In genomic region chr9:61595170-61595967, GRCm38 (mm10) we compare ENCODE assay signal across 10 mouse cellular contexts.
DNase-seq lines count a peak whose midpoint lies in the region; ATAC-seq and TF ChIP-seq lines count a peak whose summit lies in the region.
"Had no signal": no experiment of that assay in that cellular context is flagged by ENCODE, and none has a peak within 500 bp of the region (broad histone marks: within the 10 kb centered on the region; RNA-seq: fewer than 3 reads in every experiment).

No protein-coding gene starts in this region.

- H3K36me3 ChIP-seq in kidney, adult 2 months (ENCODE audit: control insufficient read depth, insufficient read depth, low read length), result no peaks in the 10 kb centered on the region
- no peaks in the 10 kb centered on the region for H3K36me3 ChIP-seq in kidney, embryonic 16.5 days (ENCODE audit: insufficient read depth, low read length)
- no peaks in the 10 kb centered on the region for H3K36me3 ChIP-seq in intestine, embryonic 16.5 days (ENCODE audit: control insufficient read depth, insufficient read depth, low read length)
- H3K36me3 ChIP-seq: heart, embryonic 13.5 days had no signal

- no peak for TF ChIP-seq POLR2A in kidney, adult 2 months (IDR thresholded peaks at IDR 0.05; ENCODE audit: low read depth, low read length)

- no peak overlapping the region for H3K9ac ChIP-seq in kidney, embryonic 16.5 days (replicated peaks; ENCODE audit: low read length)
- H3K9ac ChIP-seq in intestine, embryonic 16.5 days (ENCODE audit: low read depth, low read length), result no peak overlapping the region
- H3K9ac ChIP-seq: forebrain, embryonic 13.5 days; heart, embryonic 13.5 days had no signal

- intact Hi-C loops in left cerebral cortex, postnatal 36 days (cut with DNase I), result no loop called here

- H3K27ac ChIP-seq in kidney, adult 2 months (ENCODE audit: insufficient read depth, low read depth, low read length), result no peak overlapping the region
- no peak overlapping the region for H3K27ac ChIP-seq in kidney, embryonic 16.5 days (ENCODE audit: low read length)
- H3K27ac ChIP-seq in intestine, embryonic 16.5 days (ENCODE audit: low read length), result no peak overlapping the region
- H3K27ac ChIP-seq: forebrain, embryonic 13.5 days; heart, embryonic 13.5 days had no signal

- TF ChIP-seq CTCF in kidney, adult 2 months (conservative IDR thresholded peaks at IDR 0.05; ENCODE audit: insufficient read depth, insufficient read length, low read depth, low read length), result no peak

- H3K4me2 ChIP-seq in kidney, embryonic 16.5 days (replicated peaks; ENCODE audit: low read depth, low read length), result no peak overlapping the region
- no peak overlapping the region for H3K4me2 ChIP-seq in intestine, embryonic 16.5 days (ENCODE audit: low read depth, low read length)
- H3K4me2 ChIP-seq: forebrain, embryonic 13.5 days; heart, embryonic 13.5 days had no signal

- 67% methylated on average over 9 of the region's 9 CpGs for WGBS in kidney, adult 2 months
- WGBS in kidney, embryonic 16.5 days, result 79% methylated on average over 9 of the region's 9 CpGs
- WGBS in intestine, embryonic 16.5 days, result 72% methylated on average over 9 of the region's 9 CpGs

- H3K4me1 ChIP-seq in kidney, adult 2 months (ENCODE audit: control insufficient read depth, insufficient read depth, low read length), result no peaks in the 10 kb centered on the region
- peaks cover 9% of the 10 kb centered on the region for H3K4me1 ChIP-seq in kidney, embryonic 16.5 days (ENCODE audit: insufficient read depth, low read length)
- H3K4me1 ChIP-seq in intestine, embryonic 16.5 days (ENCODE audit: control insufficient read depth, insufficient read depth, low read length), result peaks cover 21% of the 10 kb centered on the region

- no peaks in the 10 kb centered on the region for H3K27me3 ChIP-seq in kidney, adult 2 months (replicated peaks; ENCODE audit: control insufficient read depth, insufficient read depth, low read length)
- H3K27me3 ChIP-seq in kidney, embryonic 16.5 days (ENCODE audit: insufficient read depth, low read length), result peaks cover 3% of the 10 kb centered on the region; the same call in 1 of the 2 replicates
- H3K27me3 ChIP-seq in intestine, embryonic 16.5 days (replicated peaks; ENCODE audit: control insufficient read depth, insufficient read depth, low read length), result no peaks in the 10 kb centered on the region; the same call in 1 of the 2 replicates
- H3K27me3 ChIP-seq: forebrain, embryonic 13.5 days had no signal

- H3K9me3 ChIP-seq in kidney, embryonic 16.5 days (ENCODE audit: low read length), result no peaks in the 10 kb centered on the region
- no peaks in the 10 kb centered on the region for H3K9me3 ChIP-seq in intestine, embryonic 16.5 days (ENCODE audit: control insufficient read depth, low read length)
- H3K9me3 ChIP-seq: forebrain, embryonic 13.5 days; heart, embryonic 13.5 days had no signal

- H3K4me3 ChIP-seq in kidney, adult 2 months (ENCODE audit: insufficient read depth, low read depth, low read length), result no peak overlapping the region
- H3K4me3 ChIP-seq in kidney, embryonic 16.5 days (ENCODE audit: low read length), result no peak overlapping the region
- H3K4me3 ChIP-seq in intestine, embryonic 16.5 days (ENCODE audit: low read length), result no peak overlapping the region
- H3K4me3 ChIP-seq: forebrain, embryonic 13.5 days; heart, embryonic 13.5 days had no signal

- DNase-seq in kidney, adult 2 months, result peak; percentile 25
- DNase-seq in adrenal gland, postnatal 14 days, result peak; percentile 74
- DNase-seq in cerebellum, adult 18-20 months, result peak; percentile 22 to 48
- no peak for DNase-seq in right cerebral cortex, postnatal 25 days
- no peak for DNase-seq in left cerebral cortex, postnatal 36 days (ENCODE audit: low spot score in 2 of 2)
- DNase-seq: midbrain, embryonic 14.5 days had no signal

- no peak for ATAC-seq in kidney, embryonic 16.5 days (ENCODE audit: low FRiP score, low TSS enrichment)
- ATAC-seq in intestine, embryonic 16.5 days, result peak; percentile 67
- ATAC-seq: forebrain, embryonic 13.5 days had no signal

Comparison
In these comparisons a context has a peak if more than half of its experiments do, and no peak if none do; other contexts are left out.
1. DNase-seq: peak in kidney, adult 2 months (single experiment), adrenal gland, postnatal 14 days (single experiment) and cerebellum, adult 18-20 months (2 of 2); none in right cerebral cortex, postnatal 25 days (single experiment) and left cerebral cortex, postnatal 36 days (0 of 2).